Comparison of ENCODE assay signal across 26 mouse cellular contexts in genomic region chr7:24838732-24839409, GRCm38 (mm10). TPM values are rescaled to one million over a fixed set of nuclear protein-coding genes. Genes with fewer than 3 reads are reported as not detected.
DNase-seq lines count a peak whose midpoint lies in the region; ATAC-seq and TF ChIP-seq lines count a peak whose summit lies in the region.
"Not testable (repeated sequence)": the region's sequence is repeated elsewhere in the genome, so short reads cannot be mapped to it uniquely, and the experiment has no call there.
"Had no signal": no experiment of that assay in that cellular context is flagged by ENCODE, and none has a peak within 500 bp of the region (broad histone marks: within the 10 kb centered on the region; RNA-seq: fewer than 3 reads in every experiment).

No protein-coding gene starts in this region.

- TF ChIP-seq POLR2A in small intestine, adult 2 months (IDR thresholded peaks at IDR 0.05; ENCODE audit: low read depth, low read length) = not testable (repeated sequence)

- TF ChIP-seq CTCF in small intestine, adult 2 months (IDR thresholded peaks at IDR 0.05; ENCODE audit: extremely low read depth, insufficient read length, insufficient replicate concordance, low read depth, low read length); stomach, postnatal 0 days (IDR thresholded peaks at IDR 0.05; ENCODE audit: low read depth): not testable (repeated sequence)

- DNase-seq in A20 (ENCODE audit: low read depth, low spot score) = peak; percentile 80
- peak; percentile 24 for DNase-seq in T-cell, adult 2 months (ENCODE audit: low spot score)
- DNase-seq in stomach, postnatal 0 days (ENCODE audit: low spot score) = not testable (repeated sequence)

- TF ChIP-seq EP300 in stomach, postnatal 0 days (optimal IDR thresholded peaks at IDR 0.05) = not testable (repeated sequence)

- H3K4me1 ChIP-seq in intestine, embryonic 16.5 days (ENCODE audit: control insufficient read depth, insufficient read depth, low read length); liver, embryonic 16.5 days (ENCODE audit: control insufficient read depth, low read depth, low read length); small intestine, adult 2 months (ENCODE audit: control insufficient read depth, insufficient read depth, insufficient read length, low read length); stomach, postnatal 0 days (replicated peaks; ENCODE audit: control insufficient read depth, insufficient read depth): not testable (repeated sequence)

- not testable (repeated sequence) for H3K27ac ChIP-seq in intestine, embryonic 16.5 days (ENCODE audit: low read length); liver, embryonic 16.5 days (ENCODE audit: low read length); stomach, postnatal 0 days (replicated peaks)
- H3K27ac ChIP-seq in macrophage = 0 out of 2 replicates have a peak overlapping the region, but pooled peaks have one; percentile 15
- peak overlapping the region; percentile 74 for H3K27ac ChIP-seq in small intestine, adult 2 months (ENCODE audit: insufficient read depth, low read depth, low read length)

- not testable (repeated sequence) for H3K36me3 ChIP-seq in intestine, embryonic 16.5 days (ENCODE audit: control insufficient read depth, insufficient read depth, low read length); liver, embryonic 16.5 days (ENCODE audit: control insufficient read depth, insufficient read depth); macrophage (ENCODE audit: inconsistent target); small intestine, adult 2 months (ENCODE audit: control insufficient read depth, insufficient read depth, low read length); stomach, postnatal 0 days (ENCODE audit: control insufficient read depth, insufficient read depth, low read length)

- 63% methylated on average over 11 of the region's 13 CpGs for WGBS in intestine, embryonic 16.5 days
- 40% methylated on average over 11 of the region's 13 CpGs for WGBS in liver, embryonic 16.5 days (ENCODE audit: insufficient replicate concordance)
- WGBS in macrophage (ENCODE audit: missing documents) = 22% methylated on average over 9 of the region's 13 CpGs
- WGBS in small intestine, adult 2 months = 52% methylated on average over 13 of the region's 13 CpGs
- 53% methylated on average over 11 of the region's 13 CpGs for WGBS in stomach, postnatal 0 days

- H3K4me2 ChIP-seq in intestine, embryonic 16.5 days (ENCODE audit: low read depth, low read length); liver, embryonic 16.5 days (ENCODE audit: low read depth, low read length); stomach, postnatal 0 days (replicated peaks; ENCODE audit: low read depth): not testable (repeated sequence)

- ATAC-seq in granulocyte monocyte progenitor cell, adult 5-6 weeks (replicated peaks; ENCODE audit: poor library complexity, severe bottlenecking) = peak; percentile 95
- ATAC-seq in intestine, embryonic 16.5 days = 0 out of 2 replicates have a peak, but pooled peaks have one; percentile 23
- ATAC-seq in liver, embryonic 16.5 days (ENCODE audit: low read depth) = peak; percentile 43
- ATAC-seq in stomach, postnatal 0 days (ENCODE audit: low FRiP score, low TSS enrichment) = 0 out of 2 replicates have a peak, but pooled peaks have one; percentile 21

- H3K4me3 ChIP-seq in intestine, embryonic 16.5 days (ENCODE audit: low read length); liver, embryonic 16.5 days (ENCODE audit: low read depth, low read length); macrophage (ENCODE audit: inconsistent target); small intestine, adult 2 months (ENCODE audit: low read depth, low read length); stomach, postnatal 0 days (ENCODE audit: low read depth, low read length): not testable (repeated sequence)

- H3K9me3 ChIP-seq in intestine, embryonic 16.5 days (ENCODE audit: control insufficient read depth, low read length); liver, embryonic 16.5 days (replicated peaks; ENCODE audit: control insufficient read depth, low read length); stomach, postnatal 0 days (ENCODE audit: control insufficient read depth, low read length): not testable (repeated sequence)

- not testable (repeated sequence) for H3K79me2 ChIP-seq in macrophage (ENCODE audit: inconsistent target)

- H3K9ac ChIP-seq in intestine, embryonic 16.5 days (ENCODE audit: low read depth, low read length); liver, embryonic 16.5 days (ENCODE audit: low read depth, low read length); stomach, postnatal 0 days (ENCODE audit: low read length): not testable (repeated sequence)

- not testable (repeated sequence) for H3K27me3 ChIP-seq in intestine, embryonic 16.5 days (replicated peaks; ENCODE audit: control insufficient read depth, insufficient read depth, low read length); liver, embryonic 16.5 days (ENCODE audit: control insufficient read depth, insufficient read depth, low read depth, low read length); small intestine, adult 2 months (ENCODE audit: control insufficient read depth, insufficient read depth, low read length); stomach, postnatal 0 days (ENCODE audit: control insufficient read depth, insufficient read depth, low read length)

RNA-seq across cellular contexts. Expression of gene Gm9844, which starts 23.1 kb away (rescaled TPM):
- 3.2 and 7.1 TPM in 2 replicates for total RNA-seq in granulocyte monocyte progenitor cell, adult 5-6 weeks (2014; fragmentation: Nextera tagmentation)
- total RNA-seq in granulocyte monocyte progenitor cell, adult 5-6 weeks (2017) = 3.6 and 12.8 TPM in 2 replicates
- 8.6 and 9.7 TPM in 2 replicates for polyA plus RNA-seq in intestine, embryonic 16.5 days (2015; fragmentation: Nextera tagmentation; extraction: Ambion mirVana)
- polyA plus RNA-seq in liver, embryonic 16.5 days (2015; fragmentation: Nextera tagmentation; extraction: Ambion mirVana) = 1.2 and 1.4 TPM in 2 replicates
- 1 to 10 TPM in 1 of 26 experiments, not detected in 25; 4.3 TPM for total RNA-seq in macrophage (2018; cell fraction: chromatin; rRNA removed)
- total RNA-seq in macrophage (2018; cell fraction: cytosol; rRNA removed) = 10 to 100 TPM in 6 of 26 experiments, 1 to 10 TPM in 20; 2.1 to 25.6 (median 7.1) TPM
- total RNA-seq in macrophage (2018; cell fraction: nucleus; rRNA removed) = 1 to 10 TPM in 7 of 26 experiments, not detected in 19; 1.9 to 4.9 (median 2.5) TPM
- 6.8 to 9.9 TPM (median 7.1 TPM) in 3 replicates for polyA plus RNA-seq in macrophage (2018)
- polyA plus RNA-seq in small intestine, adult 2 months (2012; rRNA removed) = not detected in 2 replicates
- polyA plus RNA-seq in stomach, postnatal 0 days (2015; fragmentation: Nextera tagmentation; extraction: Ambion mirVana) = 10.4 and 15.8 TPM in 2 replicates
- total RNA-seq: adrenal gland, postnatal 36 days; gastrocnemius, adult 18-20 months had no signal

RNA-seq across cellular contexts. Expression of gene Lypd4, which starts 30.9 kb away (rescaled TPM):
- total RNA-seq in granulocyte monocyte progenitor cell, adult 5-6 weeks (2014; fragmentation: Nextera tagmentation) = not detected in 2 replicates
- total RNA-seq in granulocyte monocyte progenitor cell, adult 5-6 weeks (2017) = not detected in 2 replicates
- not detected in 2 replicates for polyA plus RNA-seq in intestine, embryonic 16.5 days (2015; fragmentation: Nextera tagmentation; extraction: Ambion mirVana)
- not detected in 2 replicates for polyA plus RNA-seq in liver, embryonic 16.5 days (2015; fragmentation: Nextera tagmentation; extraction: Ambion mirVana)
- not detected for total RNA-seq in macrophage (2018; cell fraction: chromatin; rRNA removed)
- not detected for total RNA-seq in macrophage (2018; cell fraction: cytosol; rRNA removed)
- total RNA-seq in macrophage (2018; cell fraction: nucleus; rRNA removed) = 1 to 10 TPM in 1 of 26 experiments, not detected in 25; 1.2 TPM
- not detected in 3 replicates for polyA plus RNA-seq in macrophage (2018)
- not detected in 2 replicates for polyA plus RNA-seq in small intestine, adult 2 months (2012; rRNA removed)
- polyA plus RNA-seq in stomach, postnatal 0 days (2015; fragmentation: Nextera tagmentation; extraction: Ambion mirVana) = not detected in 2 replicates
- total RNA-seq: adrenal gland, postnatal 36 days; gastrocnemius, adult 18-20 months; gastrocnemius, postnatal 4 days; heart, postnatal 10 days; layer of hippocampus, adult 18-20 months; layer of hippocampus, postnatal 25 days; left cerebral cortex, postnatal 10 days had no signal
- polyA plus RNA-seq: cerebellum, adult 2 months; forebrain, embryonic 11.5 days; heart, embryonic 11.5 days; hindbrain, embryonic 12.5 days; intestine, postnatal 0 days; limb, embryonic 12.5 days; liver, embryonic 14.5 days; midbrain, embryonic 14.5 days; myocyte; neural tube, embryonic 15.5 days had no signal

RNA-seq across cellular contexts. Expression of gene Dmrtc2, which starts 31.0 kb away (rescaled TPM):
- not detected in 2 replicates for total RNA-seq in granulocyte monocyte progenitor cell, adult 5-6 weeks (2014; fragmentation: Nextera tagmentation)
- total RNA-seq in granulocyte monocyte progenitor cell, adult 5-6 weeks (2017) = not detected in 2 replicates
- polyA plus RNA-seq in intestine, embryonic 16.5 days (2015; fragmentation: Nextera tagmentation; extraction: Ambion mirVana) = not detected in 2 replicates
- not detected in 2 replicates for polyA plus RNA-seq in liver, embryonic 16.5 days (2015; fragmentation: Nextera tagmentation; extraction: Ambion mirVana)
- total RNA-seq in macrophage (2018; cell fraction: chromatin; rRNA removed) = not detected
- total RNA-seq in macrophage (2018; cell fraction: cytosol; rRNA removed) = not detected
- not detected for total RNA-seq in macrophage (2018; cell fraction: nucleus; rRNA removed)
- polyA plus RNA-seq in macrophage (2018) = not detected in 3 replicates
- polyA plus RNA-seq in small intestine, adult 2 months (2012; rRNA removed) = not detected in 2 replicates
- not detected in 2 replicates for polyA plus RNA-seq in stomach, postnatal 0 days (2015; fragmentation: Nextera tagmentation; extraction: Ambion mirVana)
- total RNA-seq: adrenal gland, postnatal 36 days; gastrocnemius, adult 18-20 months; gastrocnemius, postnatal 4 days; heart, postnatal 10 days; layer of hippocampus, adult 18-20 months; layer of hippocampus, postnatal 25 days; left cerebral cortex, postnatal 10 days had no signal
- polyA plus RNA-seq: cerebellum, adult 2 months; forebrain, embryonic 11.5 days; heart, embryonic 11.5 days; hindbrain, embryonic 12.5 days; intestine, postnatal 0 days; limb, embryonic 12.5 days; liver, embryonic 14.5 days; midbrain, embryonic 14.5 days; myocyte; Patski had no signal

RNA-seq across cellular contexts. Expression of gene Rps19, which starts 45.3 kb away (rescaled TPM):
- 4,360 and 4,453 TPM in 2 replicates for total RNA-seq in granulocyte monocyte progenitor cell, adult 5-6 weeks (2014; fragmentation: Nextera tagmentation)
- 1,417 and 1,663 TPM in 2 replicates for total RNA-seq in granulocyte monocyte progenitor cell, adult 5-6 weeks (2017)
- polyA plus RNA-seq in intestine, embryonic 16.5 days (2015; fragmentation: Nextera tagmentation; extraction: Ambion mirVana) = 2,122 and 2,334 TPM in 2 replicates
- polyA plus RNA-seq in liver, embryonic 16.5 days (2015; fragmentation: Nextera tagmentation; extraction: Ambion mirVana) = 1,002 and 1,147 TPM in 2 replicates
- total RNA-seq in macrophage (2018; cell fraction: chromatin; rRNA removed) = 100 to 1,000 TPM in 25 of 26 experiments, 10 to 100 TPM in 1; 91.4 to 296 (median 150) TPM
- total RNA-seq in macrophage (2018; cell fraction: cytosol; rRNA removed) = 1,000 to 10,000 TPM in 12 of 26 experiments, 100 to 1,000 TPM in 14; 496 to 1,324 (median 876) TPM
- total RNA-seq in macrophage (2018; cell fraction: nucleus; rRNA removed) = 100 to 1,000 TPM; 113 to 335 (median 188) TPM
- 136 to 976 TPM (median 876 TPM) in 3 replicates for polyA plus RNA-seq in macrophage (2018)
- 254 and 421 TPM in 2 replicates for polyA plus RNA-seq in small intestine, adult 2 months (2012; rRNA removed)
- 2,060 and 2,085 TPM in 2 replicates for polyA plus RNA-seq in stomach, postnatal 0 days (2015; fragmentation: Nextera tagmentation; extraction: Ambion mirVana)

RNA-seq across cellular contexts. Expression of gene Cd79a, which starts 58.3 kb away (rescaled TPM):
- total RNA-seq in granulocyte monocyte progenitor cell, adult 5-6 weeks (2014; fragmentation: Nextera tagmentation) = not detected in 2 replicates
- not detected in 2 replicates for total RNA-seq in granulocyte monocyte progenitor cell, adult 5-6 weeks (2017)
- polyA plus RNA-seq in intestine, embryonic 16.5 days (2015; fragmentation: Nextera tagmentation; extraction: Ambion mirVana) = 0.39 and 0.46 TPM in 2 replicates
- polyA plus RNA-seq in liver, embryonic 16.5 days (2015; fragmentation: Nextera tagmentation; extraction: Ambion mirVana) = 10.5 and 13.9 TPM in 2 replicates
- total RNA-seq in macrophage (2018; cell fraction: chromatin; rRNA removed) = not detected
- under 1 TPM in 9 of 26 experiments, not detected in 17; 0.05 to 0.43 (median 0.13) TPM for total RNA-seq in macrophage (2018; cell fraction: cytosol; rRNA removed)
- 1 to 10 TPM in 1 of 26 experiments, under 1 TPM in 3, not detected in 22; 0.40 to 1.8 (median 0.63) TPM for total RNA-seq in macrophage (2018; cell fraction: nucleus; rRNA removed)
- 0.44 TPM in 1 of 3 replicates, not detected in the others for polyA plus RNA-seq in macrophage (2018)
- polyA plus RNA-seq in small intestine, adult 2 months (2012; rRNA removed) = 23.2 and 54.3 TPM in 2 replicates
- 0.25 and 0.44 TPM in 2 replicates for polyA plus RNA-seq in stomach, postnatal 0 days (2015; fragmentation: Nextera tagmentation; extraction: Ambion mirVana)
- polyA plus RNA-seq: Patski had no signal

Comparison
In these comparisons a context has a peak if more than half of its experiments do, and no peak if none do; other contexts are left out.
1. ATAC-seq: peak in every context shown above with its lines; median percentile 95 in granulocyte monocyte progenitor cell, adult 5-6 weeks; 43 in liver, embryonic 16.5 days; 23 in intestine, embryonic 16.5 days; 21 in stomach, postnatal 0 days.